Mouse (Mus musculus) C2C12 (cell line): Measurements from ENCODE around the gene Cdh16.

Source experiments
- CTCF ChIP-seq: IDR thresholded peaks from one replicate; pipeline ENCODE4 v1.5.1; 2011; ENCODE audit not compliant: control insufficient read depth, insufficient read depth, insufficient read length
- USF1 ChIP-seq: IDR thresholded peaks from one replicate; pipeline ENCODE4 v1.6.1; 2011; ENCODE audit warnings: low read depth, mild to moderate bottlenecking, control low read depth, moderate library complexity

DNA sequence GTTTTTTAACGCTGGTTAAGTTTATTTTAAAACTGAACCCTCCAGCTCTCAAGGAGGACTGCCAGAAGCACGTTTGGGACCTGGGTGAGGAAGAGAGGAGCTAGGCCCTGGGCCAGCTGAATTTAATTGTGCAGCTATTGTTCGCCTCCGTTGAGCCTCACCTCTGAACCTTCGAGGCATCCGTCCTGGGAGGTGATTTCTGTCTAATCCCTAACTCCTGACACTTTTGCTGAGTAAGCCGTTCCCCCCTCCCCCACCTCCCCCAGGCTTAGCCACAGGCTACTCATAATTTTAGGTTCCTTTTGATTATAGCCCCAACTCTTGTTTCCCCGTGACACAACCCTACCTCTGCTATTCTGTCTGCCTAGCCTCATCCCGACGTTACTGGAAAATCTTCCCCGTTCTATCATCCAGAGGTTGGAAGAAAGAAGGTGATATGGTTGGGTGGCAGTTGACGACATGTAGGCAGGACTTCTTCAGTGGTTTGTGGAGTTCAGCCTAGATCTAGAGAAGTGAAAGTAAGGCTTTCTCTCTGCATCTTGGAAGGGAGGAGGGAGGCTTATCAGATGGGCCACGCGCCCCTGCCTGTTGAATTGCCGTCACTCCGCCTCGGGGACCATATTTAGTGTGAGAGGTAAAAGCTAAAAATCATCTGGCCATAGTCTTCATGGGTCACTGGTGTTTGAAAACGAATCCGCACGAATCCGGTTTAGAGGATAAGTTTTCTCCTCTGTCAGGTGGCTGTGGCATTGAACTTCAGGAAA lies 28.2 kb downstream of the Cdh16 start:
- no peak for TF ChIP-seq CTCF
- no peak for TF ChIP-seq USF1
